Mouse (Mus musculus) CH12.LX (cell line): ENCODE measurements at regions not wholly inside any gene's neighbourhood (a gene's known extent, or its start where the extent isn't known, plus 50 kb on each side); places are given as distances from the start of the nearest gene placed in this dataset.
A peak's percentile ranks its signal among the peaks of the same experiment; 100 is the strongest.

Experiments
- DNase-seq: peaks from one replicate; pipeline ENCODE4 v3.0.0-alpha.2; 2013; ENCODE audit errors: extremely low read depth
- H3K27ac ChIP-seq: 2 replicates; pipeline ENCODE4 v1.5.1; 2012; ENCODE audit warnings: low read depth, mild to moderate bottlenecking, control low read depth, moderate library complexity; ENCODE audit not compliant: insufficient read depth
- H3K27me3 ChIP-seq: replicated peaks from 2 replicates; pipeline ENCODE3; 2012; ENCODE audit warnings: inconsistent platforms
- H3K36me3 ChIP-seq, 2 experiments: replicated peaks in 1 of 2; 2 replicates each; pipeline versions ENCODE3 to v1.6.1; 2012; ENCODE audit warnings: inconsistent platforms in 1 of 2, low read length in 1 of 2, mild to moderate bottlenecking in 1 of 2, mixed read lengths in 1 of 2, moderate library complexity in 1 of 2; ENCODE audit not compliant: control insufficient read depth in 1 of 2, insufficient read depth in 1 of 2
- H3K4me1 ChIP-seq, 2 experiments: 2 replicates each; pipeline ENCODE4 v1.6.1; 2012; ENCODE audit warnings: inconsistent platforms in 1 of 2, moderate library complexity in 1 of 2; ENCODE audit not compliant: insufficient read depth in 2 of 2, control insufficient read depth in 1 of 2
- H3K4me2 ChIP-seq: 2 replicates; pipeline ENCODE4 v1.6.1; 2012; ENCODE audit warnings: low read depth, mild to moderate bottlenecking, control low read depth; ENCODE audit not compliant: poor library complexity, insufficient read depth, severe bottlenecking
- H3K4me3 ChIP-seq, 3 experiments: fragments of 150-350 bp in 1 of 3; sonication (generic) in 1 of 3; replicated peaks in 1 of 3; 2 replicates each; pipeline versions ENCODE3 to v1.5.1; 2011 to 2012; ENCODE audit warnings: low read depth in 2 of 3, low read length in 2 of 3, mild to moderate bottlenecking in 2 of 3, moderate library complexity in 2 of 3, control low read depth in 1 of 3, improper control_type of control experiment in 1 of 3, inconsistent platforms in 1 of 3, mixed read lengths in 1 of 3; ENCODE audit not compliant: poor library complexity in 1 of 3
- H3K79me2 ChIP-seq: replicated peaks from 2 replicates; pipeline ENCODE4 v1.6.1; 2012; ENCODE audit warnings: mild to moderate bottlenecking, moderate library complexity; ENCODE audit not compliant: control insufficient read depth, poor library complexity, insufficient read depth, severe bottlenecking; ENCODE audit errors: extremely low read depth
- H3K9ac ChIP-seq: 2 replicates; pipeline ENCODE4 v1.6.1; 2012; ENCODE audit warnings: low read depth, mild to moderate bottlenecking, control low read depth, moderate library complexity; ENCODE audit not compliant: insufficient read depth
- H3K9me3 ChIP-seq: replicated peaks from 2 replicates; pipeline ENCODE3; 2012; ENCODE audit warnings: low read length, inconsistent platforms, mixed read lengths
- CHD1 ChIP-seq: IDR thresholded peaks from 2 replicates; pipeline ENCODE4 v1.6.1; 2012; ENCODE audit warnings: low read depth, low read length, improper control_type of control experiment, inconsistent platforms
- CHD2 ChIP-seq: IDR thresholded peaks from 2 replicates; pipeline ENCODE4 v1.6.1; 2011; ENCODE audit warnings: low read length, improper control_type of control experiment
- E2F4 ChIP-seq: IDR thresholded peaks from 2 replicates; pipeline ENCODE4 v1.6.1; 2011; ENCODE audit warnings: low read depth, low read length, improper control_type of control experiment; ENCODE audit not compliant: insufficient replicate concordance
- ELF1 ChIP-seq: IDR thresholded peaks from 2 replicates; pipeline ENCODE4 v1.6.1; 2014; ENCODE audit warnings: low read depth, mild to moderate bottlenecking, inconsistent platforms, low read length, improper control_type of control experiment
- EP300 ChIP-seq: IDR thresholded peaks from 2 replicates; pipeline ENCODE4 v1.6.1; 2011; ENCODE audit warnings: low read length, improper control_type of control experiment
- HCFC1 ChIP-seq: IDR thresholded peaks from 2 replicates; pipeline ENCODE4 v1.6.1; 2012; ENCODE audit warnings: low read depth, mild to moderate bottlenecking, inconsistent platforms, low read length, improper control_type of control experiment
- IRF4 ChIP-seq: IDR thresholded peaks from 2 replicates; pipeline ENCODE4 v1.6.1; 2014; ENCODE audit warnings: low read depth, mild to moderate bottlenecking, inconsistent platforms, low read length, improper control_type of control experiment
- JUND ChIP-seq: conservative IDR thresholded peaks from 2 replicates; pipeline ENCODE4 v1.6.1; 2011; ENCODE audit warnings: low read depth, low read length, improper control_type of control experiment
- KAT2A ChIP-seq: IDR thresholded peaks from 2 replicates; pipeline ENCODE4 v1.6.1; 2012; ENCODE audit warnings: low read length, improper control_type of control experiment, inconsistent platforms; ENCODE audit not compliant: insufficient replicate concordance
- MAFK ChIP-seq: IDR thresholded peaks from 2 replicates; pipeline ENCODE4 v1.6.1; 2011; ENCODE audit warnings: low read length, improper control_type of control experiment; ENCODE audit not compliant: insufficient replicate concordance
- MAX ChIP-seq: IDR thresholded peaks from 2 replicates; pipeline ENCODE4 v1.6.1; 2011; ENCODE audit warnings: low read length, improper control_type of control experiment
- NRF1 ChIP-seq: IDR thresholded peaks from 2 replicates; pipeline ENCODE4 v1.6.1; 2014; ENCODE audit warnings: low read depth, mild to moderate bottlenecking, inconsistent platforms, low read length, improper control_type of control experiment, moderate library complexity
- RAD21 ChIP-seq: IDR thresholded peaks from 2 replicates; pipeline ENCODE4 v1.6.1; 2011; ENCODE audit warnings: low read depth, mild to moderate bottlenecking, low read length, improper control_type of control experiment, moderate library complexity
- SMC3 ChIP-seq: IDR thresholded peaks from 2 replicates; pipeline ENCODE4 v1.6.1; 2011; ENCODE audit warnings: low read depth, low read length, improper control_type of control experiment
- TCF12 ChIP-seq: IDR thresholded peaks from 2 replicates; pipeline ENCODE4 v1.6.1; 2014; ENCODE audit warnings: low read depth, mild to moderate bottlenecking, inconsistent platforms, low read length, improper control_type of control experiment
- UBTF ChIP-seq: IDR thresholded peaks from 2 replicates; pipeline ENCODE4 v1.6.1; 2012; ENCODE audit warnings: low read depth, mild to moderate bottlenecking, inconsistent platforms, low read length, improper control_type of control experiment, moderate library complexity
- ZC3H11A ChIP-seq: IDR thresholded peaks from 2 replicates; pipeline ENCODE4 v1.6.1; 2012; ENCODE audit warnings: low read depth, mild to moderate bottlenecking, inconsistent platforms, low read length, improper control_type of control experiment
- ZNF384 ChIP-seq: IDR thresholded peaks from 2 replicates; pipeline ENCODE4 v1.6.1; 2012; ENCODE audit warnings: low read depth, low read length, improper control_type of control experiment, inconsistent platforms
- dilution Hi-C: fragments of 300-500 bp; cut with MboI; formaldehyde crosslinking; loops from 2 replicates; pipeline ENCODE4 v1.14.3; 2020; ENCODE audit warnings: low sequenced_read_pairs; ENCODE audit not compliant: extremely low pct_unique_long_range_greater_than_20kb, extremely low pct_ligation_motif_present
- in situ Hi-C: fragments of 300-500 bp; cut with MboI; formaldehyde crosslinking; loops from 3 replicates; pipeline ENCODE4 v1.14.3; 2019; ENCODE audit warnings: low sequenced_read_pairs, low pct_ligation_motif_present, low pct_unique_long_range_greater_than_20kb, mixed read lengths

DNA sequence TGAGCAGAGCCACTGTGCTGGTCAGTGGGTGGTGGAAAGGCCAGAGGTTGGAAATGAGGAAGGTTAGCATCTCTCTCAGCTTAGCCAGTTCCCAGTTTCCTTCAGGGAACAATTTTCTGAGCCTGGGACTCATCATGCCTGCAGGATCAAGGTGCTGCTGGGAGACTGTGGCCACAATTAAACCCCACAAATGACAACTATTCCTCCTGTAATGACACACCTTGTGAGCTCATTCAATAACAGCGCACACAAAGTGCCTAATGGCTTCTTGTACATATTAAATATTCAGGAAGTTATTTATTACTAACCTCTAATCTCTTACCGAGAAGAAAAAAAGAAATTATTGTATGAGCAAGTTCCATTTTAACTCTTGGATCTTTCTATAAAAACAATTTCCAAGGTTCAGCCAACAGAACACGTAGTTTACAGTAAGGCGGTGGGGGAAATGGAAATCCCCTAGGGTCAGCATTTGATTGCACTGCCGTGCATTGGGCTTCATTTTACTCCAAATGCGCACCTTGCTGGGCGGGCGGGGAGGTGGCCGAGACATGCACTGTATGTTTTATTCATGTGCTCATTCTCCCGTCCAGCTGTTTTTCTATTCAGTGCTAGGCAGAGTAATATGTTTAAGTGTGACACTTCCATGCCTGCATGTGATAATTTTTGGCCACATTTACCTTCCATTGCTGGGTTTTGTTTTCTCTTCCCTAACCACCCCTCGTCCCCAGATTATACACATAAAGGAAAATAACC lies 75.4 kb downstream of the Gm11983 start:
- peaks cover 67% of the 10 kb centered on the region for H3K27me3 ChIP-seq
- dilution Hi-C loops (no loop called here), in situ Hi-C loops (loop anchor here (10.0 to 25.0 kb wide), 3 partner anchors 47 to 300 kb away; partner anchors contain the start of gene Ramp3)
- no peak for TF ChIP-seq JUND
- TF ChIP-seq MAX: no peak
- TF ChIP-seq RAD21: no peak
- no peak for TF ChIP-seq ZNF384
- TF ChIP-seq UBTF: no peak
- no peak for TF ChIP-seq E2F4
- TF ChIP-seq CHD2: no peak
- TF ChIP-seq TCF12: no peak
- no peak for TF ChIP-seq SMC3
- TF ChIP-seq MAFK: no peak
- no peak for TF ChIP-seq ZC3H11A
- no peak for TF ChIP-seq EP300
- DNase-seq: no peak
- no peaks in the 10 kb centered on the region for H3K79me2 ChIP-seq
- no peaks in the 10 kb centered on the region for H3K36me3 ChIP-seq
- no peaks in the 10 kb centered on the region for H3K9me3 ChIP-seq
- no peak overlapping the region for H3K9ac ChIP-seq
- peak overlapping the region; percentile 11; the same call in 1 of the 2 replicates for H3K4me2 ChIP-seq
- no peak overlapping the region for H3K4me3 ChIP-seq
- H3K27ac ChIP-seq: no peak overlapping the region
- no peaks in the 10 kb centered on the region; a peak in 1 of 4 replicates for H3K4me1 ChIP-seq

- Histone ChIP-seq H3K4me3 (no peak overlapping the region), H3K9ac (no peak overlapping the region), H3K4me2 (no peak overlapping the region), H3K9me3 (no peaks in the 10 kb centered on the region), H3K27me3 (peaks cover 43% of the 10 kb centered on the region), H3K79me2 (no peaks in the 10 kb centered on the region), H3K27ac (no peak overlapping the region), H3K36me3 (no peaks in the 10 kb centered on the region), H3K4me1 (no peaks in the 10 kb centered on the region)
- TF ChIP-seq MAX: no peak
- TF ChIP-seq CHD1: no peak
- TF ChIP-seq ELF1: no peak
- no peak for TF ChIP-seq HCFC1
- TF ChIP-seq UBTF: no peak
- TF ChIP-seq NRF1: no peak
- TF ChIP-seq RAD21: no peak
- no peak for TF ChIP-seq TCF12
- TF ChIP-seq IRF4: no peak
- no peak for TF ChIP-seq KAT2A
- in situ Hi-C loops: loop anchor here (25.0 kb wide), 1 partner anchor 297 kb away; no protein-coding TSS in a partner anchor
- dilution Hi-C loops: no loop called here
- no peak for DNase-seq
Observed at GRCm38 (mm10) chr11:6759578-6759977, 77.9 kb downstream of the Gm11983 start.
